Mouse (Mus musculus) limb, embryonic 12.5 days (tissue): ENCODE results near the gene H2-M10.6. TPM values are rescaled to one million over a fixed set of nuclear protein-coding genes. Genes with fewer than 3 reads are reported as not detected.
"Not testable (repeated sequence)": the region's sequence is repeated elsewhere in the genome, so short reads cannot be mapped to it uniquely, and the experiment has no call there.

Source experiments
- ATAC-seq: fragments of 200-750 bp; cut with Nextera tagmentation; 2 replicates; pipeline ENCODE4 v1.8.0; 2017; ENCODE audit warnings: low read depth, moderate TSS enrichment; ENCODE audit not compliant: insufficient number of reproducible peaks, insufficient read depth, low FRiP score, low TSS enrichment
- H3K27ac ChIP-seq: fragments of 300-500 bp; sonication (generic); 2 replicates; pipeline ENCODE4 v1.5.1; 2016; ENCODE audit warnings: mild to moderate bottlenecking, moderate library complexity
- H3K27me3 ChIP-seq: fragments of 300-500 bp; sonication (generic); 2 replicates; pipeline ENCODE4 v1.6.1; 2016; ENCODE audit warnings: mild to moderate bottlenecking, moderate library complexity
- H3K36me3 ChIP-seq: fragments of 300-500 bp; sonication (generic); 2 replicates; pipeline ENCODE4 v1.6.1; 2016; ENCODE audit warnings: mild to moderate bottlenecking, moderate library complexity
- H3K4me1 ChIP-seq: fragments of 300-500 bp; sonication (generic); replicated peaks from 2 replicates; pipeline ENCODE4 v1.6.1; 2016
- H3K4me2 ChIP-seq: fragments of 300-500 bp; sonication (generic); 2 replicates; pipeline ENCODE4 v1.6.1; 2016; ENCODE audit warnings: mild to moderate bottlenecking, moderate library complexity
- H3K4me3 ChIP-seq: fragments of 300-500 bp; sonication (generic); replicated peaks from 2 replicates; pipeline ENCODE4 v1.5.1; 2016; ENCODE audit warnings: mild to moderate bottlenecking
- H3K9ac ChIP-seq: fragments of 300-500 bp; sonication (generic); replicated peaks from 2 replicates; pipeline ENCODE4 v1.6.1; 2016; ENCODE audit warnings: mild to moderate bottlenecking, moderate library complexity
- H3K9me3 ChIP-seq: fragments of 300-500 bp; sonication (generic); 2 replicates; pipeline ENCODE4 v1.6.1; 2016; ENCODE audit warnings: mild to moderate bottlenecking, moderate library complexity
- WGBS: fragments of 180-500 bp; shearing (Covaris S2); methylation state at CpG from one replicate; pipeline ENCODE4 v1.1.7; 2016; 5-methylcytosine and 5-hydroxymethylcytosine counted together
- polyA plus RNA-seq: library from polyadenylated mRNA; unstranded; fragments of >200 nt; fragmentation: Nextera tagmentation; extraction: Ambion mirVana; gene quantifications from 2 replicates; pipeline ENCODE4 v1.2.1, GENCODE M21; 2016

H2-M10.6 gene
- polyA plus RNA-seq, result not detected in 2 replicates

DNA sequence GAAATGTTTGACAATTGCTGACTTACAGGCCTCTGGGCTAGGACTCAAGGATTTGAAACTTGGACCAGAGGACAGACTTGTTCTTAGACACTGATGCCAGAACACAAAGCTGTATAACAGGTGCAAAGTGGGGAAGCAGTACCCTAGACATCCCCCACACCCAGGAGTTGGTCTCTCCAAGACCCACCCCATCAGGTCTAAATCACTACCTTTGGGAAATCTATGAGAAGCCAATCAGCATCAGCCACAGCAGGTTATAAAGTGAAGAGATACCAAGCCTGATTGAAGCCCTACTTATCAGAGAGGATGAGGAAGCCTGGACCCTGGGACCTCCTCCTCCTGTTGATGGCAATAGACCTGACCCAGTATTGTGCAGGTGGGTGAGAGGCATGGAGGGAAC is at the start of gene H2-M10.6:
TSS of gene H2-M10.6 (plus strand) at position 301 of the 400 bp plus-strand sequence.
- Histone ChIP-seq H3K4me3 (no peak within 1 kb of the TSS), H3K4me2 (no peak within 1 kb of the TSS), H3K27me3 (no peaks in the 10 kb centered on the region), H3K27ac (no peak within 1 kb of the TSS), H3K36me3 (no peaks in the 10 kb centered on the region), H3K9ac (no peak within 1 kb of the TSS), H3K4me1 (no peaks in the 10 kb centered on the region), H3K9me3 (no peaks in the 10 kb centered on the region)
- no peak for ATAC-seq

DNA sequence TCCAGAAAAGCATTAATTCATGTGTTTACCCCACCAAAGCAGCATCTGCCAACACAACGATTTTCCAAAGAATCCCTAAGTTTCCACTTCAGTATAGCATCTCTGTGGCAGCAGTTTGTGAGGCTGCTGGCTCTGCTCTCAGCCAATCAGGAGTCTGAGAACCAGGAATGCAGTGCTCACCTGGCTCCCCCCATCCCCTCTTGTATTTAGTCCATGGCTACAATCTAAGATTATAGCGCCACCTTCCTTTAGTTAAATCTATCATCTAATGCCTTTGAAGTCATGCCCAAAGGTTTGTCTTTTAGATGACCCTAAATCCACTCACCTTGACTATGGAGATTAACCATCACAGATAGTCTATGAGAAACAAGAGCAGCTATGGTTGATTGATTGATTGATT is 48.2 kb upstream of the H2-M10.6 start:
- Histone ChIP-seq H3K9me3 (no peaks in the 10 kb centered on the region), H3K36me3 (no peaks in the 10 kb centered on the region), H3K9ac (no peak overlapping the region), H3K4me2 (no peak overlapping the region), H3K27ac (no peak overlapping the region), H3K4me1 (no peaks in the 10 kb centered on the region), H3K4me3 (no peak overlapping the region), H3K27me3 (no peaks in the 10 kb centered on the region)
- no peak for ATAC-seq
- WGBS, result 47% methylated on average over 2 of the region's 2 CpGs

DNA sequence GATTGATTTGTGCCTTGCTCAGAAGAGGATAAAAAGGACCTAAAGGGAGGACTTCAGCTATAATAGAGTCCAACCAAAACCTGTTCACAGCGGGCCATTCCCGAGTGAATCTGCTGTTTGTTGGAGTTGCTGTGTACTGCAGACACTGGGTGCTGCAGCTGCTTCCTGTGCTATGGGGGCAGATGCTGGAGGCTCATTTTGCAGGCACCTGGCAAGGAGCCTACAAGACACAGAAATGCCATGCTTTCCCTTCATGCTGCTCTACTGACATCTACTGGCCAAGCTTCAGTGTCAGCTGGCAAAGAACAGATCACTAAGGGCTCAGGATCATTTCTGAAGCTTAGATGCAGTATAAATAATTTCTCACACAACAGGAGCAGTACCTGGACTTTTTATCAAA is 47.7 kb upstream of the H2-M10.6 start:
- not testable (repeated sequence) for H3K27ac ChIP-seq, H3K27me3 ChIP-seq, H3K4me3 ChIP-seq, H3K4me1 ChIP-seq, H3K4me2 ChIP-seq, H3K9ac ChIP-seq, ATAC-seq, H3K36me3 ChIP-seq, H3K9me3 ChIP-seq
- WGBS, result 17% methylated on average over 2 of the region's 2 CpGs

DNA sequence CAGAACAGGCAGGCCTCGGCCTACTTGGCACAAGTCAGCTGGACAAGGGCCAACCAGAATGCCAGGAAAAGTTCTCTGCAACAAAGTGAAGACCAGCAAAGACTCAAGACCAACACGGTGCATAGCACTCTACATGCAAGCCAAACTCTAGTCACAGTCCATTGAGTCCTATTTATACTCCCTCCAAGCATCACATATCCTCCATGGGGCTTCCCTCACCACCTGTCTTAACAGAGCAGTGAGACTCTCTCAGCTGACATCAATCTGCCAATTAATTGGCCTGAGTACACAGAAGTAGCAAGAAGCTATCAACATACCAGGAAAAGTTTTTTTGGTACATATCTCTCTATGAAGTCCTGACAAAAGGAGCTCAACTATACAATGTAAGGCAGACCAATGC is 46.6 kb upstream of the H2-M10.6 start:
- H3K9me3 ChIP-seq, H3K9ac ChIP-seq, ATAC-seq, H3K4me1 ChIP-seq, H3K27me3 ChIP-seq, H3K4me2 ChIP-seq, H3K4me3 ChIP-seq, H3K27ac ChIP-seq, H3K36me3 ChIP-seq: not testable (repeated sequence)
- WGBS, result 75% methylated on average over 2 of the region's 2 CpGs

DNA sequence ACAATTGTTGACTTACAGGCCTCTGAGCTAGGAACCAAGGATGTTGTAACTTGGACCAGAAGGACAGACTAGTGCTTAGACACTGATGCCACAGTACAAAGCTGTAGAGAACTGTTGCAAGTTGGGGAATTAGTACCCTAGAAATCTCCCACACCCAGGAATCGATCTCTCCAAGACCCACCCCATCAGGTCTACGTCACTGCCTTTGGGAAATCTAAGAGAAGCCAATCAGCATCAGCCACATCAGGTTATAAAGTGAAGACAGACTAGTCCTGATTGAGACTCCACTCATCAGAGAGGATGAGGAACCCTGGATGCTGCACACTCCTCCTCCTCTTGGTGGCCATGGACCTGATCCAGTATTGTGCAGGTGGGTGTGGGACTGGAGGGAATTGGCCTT is 39.4 kb upstream of the H2-M10.6 start, which contains the start of gene H2-M10.5:
TSS of gene H2-M10.5 (plus strand) at position 301 of the 400 bp plus-strand sequence.
- not testable (repeated sequence) for ATAC-seq, H3K4me1 ChIP-seq, H3K36me3 ChIP-seq, H3K4me2 ChIP-seq, H3K27me3 ChIP-seq, H3K27ac ChIP-seq, H3K4me3 ChIP-seq, H3K9ac ChIP-seq, H3K9me3 ChIP-seq
- WGBS, result 87% methylated on average over 2 of the region's 2 CpGs

DNA sequence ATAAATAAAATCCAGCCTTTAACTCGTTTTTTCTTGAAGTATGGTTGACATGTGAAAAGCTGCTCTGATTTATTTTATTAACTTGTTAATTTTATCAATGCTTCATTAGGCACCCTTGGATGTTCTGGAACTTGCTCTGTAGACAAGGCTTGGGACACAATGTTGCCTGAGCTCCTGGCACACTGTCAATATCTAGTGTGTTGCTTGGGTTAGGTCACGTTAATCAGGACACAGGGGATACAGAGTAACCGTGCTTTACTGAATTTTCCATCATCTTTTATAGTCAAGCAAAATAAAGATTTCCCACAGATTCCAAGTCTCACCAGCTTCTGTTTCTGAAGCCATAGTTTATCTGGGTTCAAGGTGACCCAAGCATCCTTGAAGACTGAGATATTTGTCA is 30.4 kb upstream of the H2-M10.6 start:
- no peaks in the 10 kb centered on the region for H3K9me3 ChIP-seq
- H3K36me3 ChIP-seq, result no peaks in the 10 kb centered on the region
- 74% methylated on average over 3 of the region's 3 CpGs for WGBS
- H3K4me3 ChIP-seq, result no peak overlapping the region
- no peak overlapping the region for H3K9ac ChIP-seq
- no peak overlapping the region for H3K4me2 ChIP-seq
- H3K27ac ChIP-seq, result no peak overlapping the region
- ATAC-seq, result no peak
- H3K4me1 ChIP-seq, result no peaks in the 10 kb centered on the region
- no peaks in the 10 kb centered on the region for H3K27me3 ChIP-seq

DNA sequence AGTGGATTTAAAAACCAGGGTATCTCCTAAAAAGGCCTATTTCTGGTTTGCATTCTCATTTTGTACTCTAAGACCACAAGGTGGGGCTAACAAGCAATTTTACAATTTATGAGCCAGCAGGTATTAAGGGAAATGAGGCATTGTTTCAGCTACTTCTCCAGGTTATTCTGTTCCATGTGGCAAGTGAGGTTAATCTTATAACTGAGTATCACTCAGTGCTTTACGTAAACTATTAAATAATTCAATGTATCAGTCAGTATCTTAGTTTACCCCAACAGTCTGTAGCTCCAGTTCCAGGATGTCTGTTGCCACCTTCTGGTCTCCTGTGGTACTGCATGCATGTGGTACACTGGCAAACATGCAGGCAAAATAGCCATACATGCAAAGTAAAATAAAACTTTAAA is 25.5 kb upstream of the H2-M10.6 start:
- whole genome bisulfite sequencing, result 40% methylated on average over 1 of the region's 1 CpGs
- not testable (repeated sequence) for ATAC-seq

DNA sequence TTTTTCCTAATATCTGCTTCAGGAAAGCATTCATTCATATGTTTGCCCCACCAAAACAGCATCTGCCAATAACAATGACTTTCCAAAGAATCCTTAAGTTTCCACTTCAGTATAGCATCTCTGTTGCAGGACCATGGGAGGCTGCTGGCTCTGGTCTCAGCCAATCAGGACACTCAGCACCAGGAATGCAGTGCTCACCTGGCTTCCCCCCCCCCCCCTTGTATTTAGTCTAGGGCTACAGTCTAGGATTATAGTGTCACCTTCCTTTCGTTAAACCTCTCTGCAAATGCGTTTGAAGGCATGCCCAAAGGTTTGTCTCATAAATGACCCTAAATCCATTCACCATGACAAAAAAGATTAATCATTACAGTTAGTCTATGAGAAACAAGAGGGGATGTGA is 23.6 kb upstream of the H2-M10.6 start:
- WGBS, result 73% methylated on average over 2 of the region's 2 CpGs
- H3K27ac ChIP-seq, result no peak overlapping the region
- H3K4me1 ChIP-seq, result no peaks in the 10 kb centered on the region
- no peak overlapping the region for H3K9ac ChIP-seq
- no peaks in the 10 kb centered on the region for H3K36me3 ChIP-seq
- no peaks in the 10 kb centered on the region for H3K9me3 ChIP-seq
- H3K4me2 ChIP-seq, result no peak overlapping the region
- H3K4me3 ChIP-seq, result no peak overlapping the region
- no peaks in the 10 kb centered on the region for H3K27me3 ChIP-seq
- ATAC-seq, result no peak

More for the DNA sequence above, 25.5 kb upstream of the H2-M10.6 start:
- not testable (repeated sequence) for H3K4me1 ChIP-seq, H3K4me3 ChIP-seq, H3K4me2 ChIP-seq, H3K27me3 ChIP-seq, H3K9ac ChIP-seq, H3K36me3 ChIP-seq, H3K27ac ChIP-seq, H3K9me3 ChIP-seq

DNA sequence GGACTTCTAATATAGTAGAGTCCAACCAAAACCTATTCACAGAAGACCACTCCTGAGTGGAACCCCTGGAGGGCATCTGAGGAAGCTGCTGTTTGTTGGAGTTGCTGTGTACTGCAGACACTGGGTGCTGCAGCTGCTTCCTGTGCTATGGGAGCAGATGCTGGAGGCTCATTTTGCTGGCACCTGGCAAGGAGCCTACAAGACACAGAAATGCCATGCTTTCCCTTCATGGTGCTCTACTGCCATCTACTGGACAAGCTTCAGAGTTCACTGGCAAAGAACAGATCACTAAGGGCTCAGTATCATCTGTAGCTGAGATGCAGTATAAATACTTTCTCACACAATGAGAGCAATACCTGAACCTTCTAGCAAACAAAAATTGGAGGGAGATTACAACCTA is 23.2 kb upstream of the H2-M10.6 start:
- peak; percentile 37; the same call in 1 of the 2 replicates for ATAC-seq
- H3K4me3 ChIP-seq, H3K27me3 ChIP-seq, H3K27ac ChIP-seq, H3K9me3 ChIP-seq, H3K4me1 ChIP-seq, H3K36me3 ChIP-seq, H3K4me2 ChIP-seq, H3K9ac ChIP-seq: not testable (repeated sequence)

DNA sequence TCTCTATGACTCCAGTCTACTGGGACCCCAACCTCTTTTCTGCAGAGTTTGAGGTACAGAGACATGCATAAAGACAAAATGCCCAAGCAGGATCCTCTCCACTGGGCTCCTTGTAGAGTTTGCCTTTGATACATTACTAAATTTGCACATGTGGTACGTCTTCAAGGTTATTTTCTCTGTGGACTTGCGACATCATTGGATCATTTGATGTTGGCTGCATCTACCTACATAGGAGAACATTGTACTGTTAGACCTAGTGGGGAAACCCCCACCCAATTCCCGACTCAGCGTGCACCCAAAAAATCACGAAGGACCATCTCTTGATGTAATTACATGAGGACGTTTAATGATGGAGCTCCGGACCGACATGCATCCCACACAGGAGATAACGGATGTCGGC is 12.5 kb upstream of the H2-M10.6 start:
- no peak for ATAC-seq
- Histone ChIP-seq H3K4me2 (no peak overlapping the region), H3K27ac (no peak overlapping the region), H3K27me3 (no peaks in the 10 kb centered on the region), H3K9me3 (no peaks in the 10 kb centered on the region), H3K9ac (no peak overlapping the region), H3K4me3 (no peak overlapping the region), H3K4me1 (no peaks in the 10 kb centered on the region), H3K36me3 (no peaks in the 10 kb centered on the region)
- 89% methylated on average over 10 of the region's 10 CpGs for WGBS

DNA sequence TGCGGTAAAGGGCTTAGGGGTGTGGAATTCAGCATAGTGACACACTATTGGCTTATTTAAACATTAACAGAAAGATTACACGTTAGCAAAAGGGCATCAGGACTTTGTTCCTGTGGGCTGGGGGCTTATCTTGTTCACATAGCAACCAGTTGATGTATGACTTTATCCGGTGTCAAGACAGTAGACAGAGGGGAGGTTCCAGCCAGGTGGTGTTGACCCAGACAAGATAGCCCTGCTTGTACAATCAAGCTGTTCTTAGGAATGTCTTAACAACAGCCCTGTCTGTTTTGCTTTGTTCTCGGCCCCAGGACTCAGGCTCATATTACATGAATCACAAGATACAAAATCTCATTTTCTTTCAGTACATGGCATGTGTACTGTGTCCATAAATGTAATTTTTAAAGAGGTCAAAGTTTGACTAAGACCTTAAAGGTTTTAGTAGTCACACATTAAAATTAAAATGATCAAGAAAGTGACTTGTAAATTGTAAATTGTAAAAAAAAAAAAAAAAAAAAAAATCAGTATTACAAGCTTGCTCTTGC is 12.0 kb upstream of the H2-M10.6 start:
- H3K27me3 ChIP-seq, H3K4me2 ChIP-seq, H3K27ac ChIP-seq, H3K4me3 ChIP-seq, H3K9me3 ChIP-seq, H3K4me1 ChIP-seq, H3K36me3 ChIP-seq, H3K9ac ChIP-seq, ATAC-seq: not testable (repeated sequence)
- 66% methylated on average over 4 of the region's 4 CpGs for WGBS

DNA sequence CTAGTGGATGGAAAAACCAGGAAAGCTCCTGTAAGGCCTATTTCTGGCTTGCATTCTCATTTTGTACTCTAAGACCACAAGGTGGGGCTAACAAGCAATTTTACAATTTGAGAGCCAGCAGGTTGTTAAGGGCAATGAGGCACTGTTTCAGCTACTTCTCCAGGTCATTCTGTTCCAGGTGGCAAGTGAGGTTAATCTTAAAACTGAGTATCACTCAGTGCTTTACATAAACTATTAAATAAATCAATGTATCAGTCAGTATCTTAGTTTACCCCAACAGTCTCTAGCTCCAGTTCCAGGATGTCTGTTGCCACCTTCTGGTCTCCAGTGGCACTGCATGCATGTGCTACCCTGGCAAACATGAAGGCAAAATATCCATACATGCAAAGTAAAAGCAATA is 12.0 kb downstream of the H2-M10.6 start:
- Histone ChIP-seq H3K9ac (no peak overlapping the region), H3K4me1 (no peaks in the 10 kb centered on the region), H3K27ac (no peak overlapping the region), H3K4me3 (no peak overlapping the region), H3K36me3 (no peaks in the 10 kb centered on the region), H3K27me3 (peaks cover 7% of the 10 kb centered on the region), H3K4me2 (no peak overlapping the region), H3K9me3 (no peaks in the 10 kb centered on the region)
- ATAC-seq, result no peak
